Mouse (Mus musculus) kidney, adult 2 months (tissue): ENCODE data around the gene Ccser2.

Source experiments
- CTCF ChIP-seq: fragments of 200-500 bp; conservative IDR thresholded peaks from 2 replicates; pipeline ENCODE4 v1.5.1; 2011; ENCODE audit warnings: low read depth, mild to moderate bottlenecking, control low read depth, low read length, moderate library complexity, mixed read lengths; ENCODE audit not compliant: insufficient read depth, insufficient read length
- POLR2A ChIP-seq: fragments of 200-500 bp; IDR thresholded peaks from one replicate; pipeline ENCODE4 v1.6.1; 2011; ENCODE audit warnings: low read depth, low read length, control low read depth

DNA sequence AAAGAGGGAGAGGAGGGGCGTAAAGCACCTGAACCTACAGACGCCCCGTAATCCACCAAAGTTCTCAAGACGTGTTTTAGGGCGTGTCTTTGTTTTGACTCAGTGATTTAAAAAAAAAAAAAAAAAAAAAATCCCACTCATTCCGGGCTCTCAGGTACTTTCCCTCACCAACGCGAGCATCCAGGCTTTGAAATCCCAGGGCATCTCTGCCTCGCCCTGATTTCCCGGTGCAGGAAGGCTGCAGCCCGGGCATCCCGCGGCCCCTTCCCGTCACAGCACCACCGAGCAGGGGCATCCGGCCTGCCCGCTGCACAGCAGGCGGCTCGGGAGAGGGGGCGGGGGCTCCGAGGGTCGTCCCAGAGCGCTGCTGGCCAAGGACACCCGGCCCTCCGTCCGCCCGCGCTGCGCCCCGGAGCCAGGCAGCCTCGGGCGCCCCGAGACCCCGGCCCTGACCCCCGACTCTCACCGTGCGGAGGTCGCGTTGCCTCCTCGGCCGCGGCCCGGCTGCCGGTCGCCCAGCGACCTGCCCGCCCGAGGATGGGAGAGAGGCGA is 425 bp downstream of the Ccser2 start:
- no peak for TF ChIP-seq CTCF
- no peak for TF ChIP-seq POLR2A
